Mouse (Mus musculus): ENCODE results near the gene Erich4. TPM values are rescaled to one million over a fixed set of nuclear protein-coding genes. Genes with fewer than 3 reads are reported as not detected.

Erich4 gene
- polyA plus RNA-seq (2015; fragmentation: Nextera tagmentation; extraction: Ambion mirVana), result not detected in 2 replicates

- H3K9me3 ChIP-seq, result no peaks in the 10 kb centered on the region
- WGBS, result 84% methylated on average over 5 of the region's 5 CpGs
- ATAC-seq (ENCODE audit: low FRiP score, low read depth), result no peak
- peaks cover 7% of the 10 kb centered on the region for H3K4me1 ChIP-seq
- no peak within 1 kb of the TSS for H3K9ac ChIP-seq
- H3K4me2 ChIP-seq (replicated peaks), result no peak within 1 kb of the TSS
- no peaks in the 10 kb centered on the region for H3K27me3 ChIP-seq
- no peak within 1 kb of the TSS for H3K27ac ChIP-seq
- H3K4me3 ChIP-seq, result no peak within 1 kb of the TSS
- no peaks in the 10 kb centered on the region for H3K36me3 ChIP-seq
Observed at GRCm38 (mm10) chr7:25615706-25616011, at the start of gene Erich4. TSS of gene Erich4 (minus strand) at chr7:25615892.

GRCm38 (mm10) chr7:25658657-25659472 lies 43.2 kb upstream of the Erich4 start, which contains the start of the genes Bckdha and Exosc5:
TSS of gene Bckdha (minus strand) at chr7:25658981.
TSS of gene Exosc5 (plus strand) at chr7:25659164.
- ATAC-seq (ENCODE audit: low FRiP score, low read depth), result peak; percentile 99
- peak within 1 kb of the TSS; percentile 64 for H3K4me3 ChIP-seq
- no peaks in the 10 kb centered on the region for H3K27me3 ChIP-seq
- H3K4me1 ChIP-seq, result peaks cover 18% of the 10 kb centered on the region
- H3K9me3 ChIP-seq, result no peaks in the 10 kb centered on the region
- H3K9ac ChIP-seq, result peak within 1 kb of the TSS; percentile 73
- under 1% methylated on average over 50 of the region's 50 CpGs for WGBS
- H3K27ac ChIP-seq, result peak within 1 kb of the TSS; percentile 22; the same call in 1 of the 2 replicates
- H3K36me3 ChIP-seq, result peaks cover 19% of the 10 kb centered on the region
- H3K4me2 ChIP-seq (replicated peaks), result peak within 1 kb of the TSS; percentile 91

DNA sequence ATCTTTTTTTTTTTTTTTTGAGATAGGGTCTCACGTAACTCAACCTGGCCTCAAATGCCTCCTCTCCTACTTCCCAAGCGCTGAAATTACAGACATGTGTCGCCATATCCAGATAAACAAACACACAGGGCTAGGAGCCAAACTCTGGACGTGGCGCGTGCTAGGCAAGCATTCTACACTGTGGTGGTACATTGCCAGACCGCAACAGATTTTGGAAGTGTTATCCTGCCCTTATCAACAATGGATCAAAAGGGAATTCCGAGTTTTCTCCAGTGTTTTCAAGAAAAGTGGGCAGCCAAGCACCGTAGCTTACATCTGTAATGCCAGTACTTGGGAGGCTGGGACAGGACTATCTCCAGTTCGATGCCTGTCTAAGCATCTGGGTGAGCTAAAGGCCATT lies 42.1 kb upstream of the Erich4 start:
- H3K9me3 ChIP-seq, result no peaks in the 10 kb centered on the region
- H3K4me2 ChIP-seq (replicated peaks), result peak overlapping the region; percentile 91
- peaks cover 9% of the 10 kb centered on the region for H3K36me3 ChIP-seq
- ATAC-seq (ENCODE audit: low FRiP score, low read depth), result no peak
- H3K27me3 ChIP-seq, result no peaks in the 10 kb centered on the region
- H3K27ac ChIP-seq, result no peak overlapping the region
- H3K9ac ChIP-seq, result peak overlapping the region; percentile 73
- 36% methylated on average over 10 of the region's 10 CpGs for WGBS
- H3K4me1 ChIP-seq, result peaks cover 18% of the 10 kb centered on the region
- peak overlapping the region; percentile 64 for H3K4me3 ChIP-seq

- Histone ChIP-seq H3K9ac (no peak overlapping the region), H3K4me2 (replicated peaks) (no peak overlapping the region), H3K4me1 (peaks cover 18% of the 10 kb centered on the region), H3K4me3 (no peak overlapping the region), H3K27me3 (no peaks in the 10 kb centered on the region), H3K27ac (no peak overlapping the region), H3K9me3 (no peaks in the 10 kb centered on the region), H3K36me3 (no peaks in the 10 kb centered on the region; the same call in 1 of the 2 replicates)
- ATAC-seq (ENCODE audit: low FRiP score, low read depth), result no peak
- WGBS, result 73% methylated on average over 11 of the region's 11 CpGs
Observed at GRCm38 (mm10) chr7:25655601-25656428, 40.1 kb upstream of the Erich4 start.

DNA sequence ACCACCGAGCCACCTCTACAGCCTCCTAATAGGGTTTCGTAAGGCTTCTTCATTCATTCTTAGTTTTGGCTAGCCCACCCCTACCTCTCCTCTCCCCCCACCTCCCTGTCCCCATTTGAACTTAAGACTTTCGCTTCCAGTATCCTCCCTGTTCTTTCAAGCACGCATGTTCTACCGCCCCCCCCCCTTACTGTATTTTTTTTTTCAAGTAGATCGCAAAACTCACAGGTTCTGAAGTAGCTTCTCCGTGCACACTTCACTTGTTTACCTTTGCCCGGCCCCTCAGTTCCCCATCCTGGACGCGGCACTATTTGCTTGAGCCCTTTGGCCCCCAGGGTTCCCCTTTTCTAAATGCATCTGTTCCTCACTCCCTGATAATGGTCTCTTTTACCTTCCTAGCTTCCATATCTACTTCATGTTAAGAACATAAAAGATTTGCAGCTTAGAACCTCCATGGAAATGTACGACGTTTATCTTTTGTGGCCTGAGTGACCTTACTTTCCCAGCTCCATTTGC lies 36.6 kb upstream of the Erich4 start:
- H3K4me3 ChIP-seq, result no peak overlapping the region
- H3K27me3 ChIP-seq, result no peaks in the 10 kb centered on the region
- 90% methylated on average over 12 of the region's 12 CpGs for WGBS

GRCm38 (mm10) chr7:25651281-25651680 lies 35.6 kb upstream of the Erich4 start:
- H3K9me3 ChIP-seq, result no peaks in the 10 kb centered on the region
- WGBS, result 90% methylated on average over 8 of the region's 8 CpGs

More for the DNA sequence above, 36.6 kb upstream of the Erich4 start:
- Histone ChIP-seq H3K9me3 (no peaks in the 10 kb centered on the region), H3K27ac (no peak overlapping the region), H3K4me2 (replicated peaks) (no peak overlapping the region), H3K9ac (no peak overlapping the region), H3K36me3 (no peaks in the 10 kb centered on the region; the same call in 1 of the 2 replicates), H3K4me1 (peaks cover 3% of the 10 kb centered on the region)
- no peak for ATAC-seq (ENCODE audit: low FRiP score, low read depth)

DNA sequence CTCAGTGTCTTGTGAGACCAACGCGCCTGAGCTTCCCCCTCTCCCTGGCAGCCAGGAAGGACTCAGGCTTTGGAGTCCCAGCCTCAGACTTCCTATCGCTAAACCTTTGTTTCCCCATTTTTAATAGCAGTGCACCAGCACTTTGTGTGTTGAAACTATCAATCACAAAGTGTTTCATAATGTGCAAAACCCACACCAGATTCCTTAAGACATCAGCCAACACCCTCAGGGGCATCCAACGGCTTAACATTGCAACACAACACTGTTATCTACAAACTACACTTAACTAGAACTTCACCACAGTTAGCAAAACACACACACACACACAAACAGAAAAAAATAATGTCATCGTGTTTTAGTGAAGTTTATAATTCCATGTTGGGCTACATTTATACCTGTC lies 34.1 kb upstream of the Erich4 start:
- H3K36me3 ChIP-seq, result peaks cover 7% of the 10 kb centered on the region; the same call in 1 of the 2 replicates
- no peak for ATAC-seq (ENCODE audit: low FRiP score, low read depth)
- H3K27me3 ChIP-seq, result no peaks in the 10 kb centered on the region
- no peak overlapping the region for H3K4me2 ChIP-seq (replicated peaks)
- no peaks in the 10 kb centered on the region for H3K9me3 ChIP-seq
- no peak overlapping the region for H3K4me3 ChIP-seq
- 83% methylated on average over 5 of the region's 5 CpGs for WGBS
- no peak overlapping the region for H3K27ac ChIP-seq
- no peaks in the 10 kb centered on the region for H3K4me1 ChIP-seq
- H3K9ac ChIP-seq, result no peak overlapping the region

More at GRCm38 (mm10) chr7:25651281-25651680, 35.6 kb upstream of the Erich4 start:
- no peak for ATAC-seq (ENCODE audit: low FRiP score, low read depth)
- Histone ChIP-seq H3K27ac (no peak overlapping the region), H3K27me3 (no peaks in the 10 kb centered on the region), H3K4me3 (no peak overlapping the region), H3K9ac (no peak overlapping the region), H3K4me2 (replicated peaks) (no peak overlapping the region), H3K36me3 (no peaks in the 10 kb centered on the region; the same call in 1 of the 2 replicates), H3K4me1 (no peaks in the 10 kb centered on the region)

DNA sequence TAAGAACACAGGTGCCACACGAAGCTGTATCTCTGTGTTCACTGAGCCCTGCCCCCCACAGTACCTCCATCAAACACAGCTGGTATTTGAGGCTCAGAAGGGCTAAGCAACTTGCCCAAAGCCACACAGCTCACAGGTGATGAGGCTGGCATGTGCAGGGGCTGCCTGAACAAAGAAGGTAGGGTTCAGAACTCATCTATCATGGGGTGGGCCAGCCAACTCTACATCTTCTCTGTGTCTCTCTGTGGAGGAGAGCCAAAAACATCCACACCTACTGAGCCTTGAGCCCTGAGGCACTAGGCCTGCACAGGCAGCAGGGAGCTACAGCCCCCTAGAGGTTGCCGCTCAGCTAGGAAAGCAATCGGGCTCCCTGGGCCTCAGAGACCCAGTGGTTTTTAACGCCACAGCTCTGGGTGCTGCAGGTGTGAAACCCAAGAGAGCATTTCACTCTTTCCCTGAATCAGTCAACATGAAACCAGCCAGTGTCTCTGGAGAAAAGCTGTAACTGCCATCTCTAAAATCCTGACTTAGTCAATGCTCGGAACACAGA lies 32.0 kb upstream of the Erich4 start:
- Histone ChIP-seq H3K4me1 (no peaks in the 10 kb centered on the region), H3K27me3 (no peaks in the 10 kb centered on the region), H3K9me3 (no peaks in the 10 kb centered on the region), H3K4me3 (no peak overlapping the region), H3K4me2 (replicated peaks) (no peak overlapping the region), H3K9ac (no peak overlapping the region), H3K36me3 (peaks cover 8% of the 10 kb centered on the region; the same call in 1 of the 2 replicates), H3K27ac (no peak overlapping the region)
- ATAC-seq (ENCODE audit: low FRiP score, low read depth), result no peak
- WGBS, result 51% methylated on average over 5 of the region's 5 CpGs

- H3K36me3 ChIP-seq, result peaks cover 25% of the 10 kb centered on the region
- no peaks in the 10 kb centered on the region for H3K4me1 ChIP-seq
- no peak overlapping the region for H3K4me3 ChIP-seq
- no peaks in the 10 kb centered on the region for H3K9me3 ChIP-seq
- H3K27ac ChIP-seq, result no peak overlapping the region
- H3K9ac ChIP-seq, result no peak overlapping the region
- H3K4me2 ChIP-seq (replicated peaks), result no peak overlapping the region
- ATAC-seq (ENCODE audit: low FRiP score, low read depth), result no peak
- WGBS, result 70% methylated on average over 14 of the region's 14 CpGs
- no peaks in the 10 kb centered on the region for H3K27me3 ChIP-seq
Observed at GRCm38 (mm10) chr7:25645074-25645473, 29.4 kb upstream of the Erich4 start.

- WGBS, result 77% methylated on average over 4 of the region's 4 CpGs
- H3K27ac ChIP-seq, result no peak overlapping the region
- no peak overlapping the region for H3K4me3 ChIP-seq
- H3K27me3 ChIP-seq, result no peaks in the 10 kb centered on the region
- no peaks in the 10 kb centered on the region for H3K4me1 ChIP-seq
- no peaks in the 10 kb centered on the region for H3K9me3 ChIP-seq
- H3K4me2 ChIP-seq (replicated peaks), result no peak overlapping the region
- no peak for ATAC-seq (ENCODE audit: low FRiP score, low read depth)
- peaks cover 26% of the 10 kb centered on the region for H3K36me3 ChIP-seq
- H3K9ac ChIP-seq, result no peak overlapping the region
Observed at GRCm38 (mm10) chr7:25644631-25645030, 28.9 kb upstream of the Erich4 start.

- no peaks in the 10 kb centered on the region for H3K9me3 ChIP-seq
- H3K4me2 ChIP-seq (replicated peaks), result no peak overlapping the region
- no peak overlapping the region for H3K4me3 ChIP-seq
- no peaks in the 10 kb centered on the region for H3K4me1 ChIP-seq
- no peak overlapping the region for H3K27ac ChIP-seq
- no peak for ATAC-seq (ENCODE audit: low FRiP score, low read depth)
- no peaks in the 10 kb centered on the region for H3K27me3 ChIP-seq
- H3K36me3 ChIP-seq, result peaks cover 29% of the 10 kb centered on the region
- no peak overlapping the region for H3K9ac ChIP-seq
- 84% methylated on average over 10 of the region's 10 CpGs for WGBS
Observed at GRCm38 (mm10) chr7:25644136-25644535, 28.4 kb upstream of the Erich4 start.

DNA sequence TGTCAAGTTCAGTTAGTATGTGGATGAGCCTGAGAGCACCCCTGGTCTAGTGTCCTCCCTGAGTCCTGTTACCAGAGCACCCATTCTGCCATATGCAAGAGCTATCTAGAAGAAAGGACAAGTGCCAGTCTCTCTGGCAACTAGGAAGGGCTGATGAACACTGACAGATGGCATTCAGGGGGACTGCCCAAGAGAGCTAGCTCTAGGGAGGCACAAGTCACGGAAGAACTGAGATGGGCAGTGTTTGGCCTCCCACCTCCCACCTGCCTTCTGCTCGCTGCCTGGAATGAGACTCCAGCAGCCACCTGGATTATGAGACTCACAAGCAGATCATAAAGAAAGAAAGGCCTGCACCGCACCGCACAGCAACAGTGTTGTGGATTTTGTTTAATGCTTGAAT lies 24.1 kb upstream of the Erich4 start:
- H3K9ac ChIP-seq, result no peak overlapping the region
- no peaks in the 10 kb centered on the region for H3K9me3 ChIP-seq
- no peak overlapping the region for H3K27ac ChIP-seq
- ATAC-seq (ENCODE audit: low FRiP score, low read depth), result no peak
- peaks cover 61% of the 10 kb centered on the region for H3K36me3 ChIP-seq
- no peaks in the 10 kb centered on the region for H3K27me3 ChIP-seq
- WGBS, result 94% methylated on average over 4 of the region's 4 CpGs
- H3K4me1 ChIP-seq, result no peaks in the 10 kb centered on the region
- no peak overlapping the region for H3K4me3 ChIP-seq
- no peak overlapping the region for H3K4me2 ChIP-seq (replicated peaks)

Measured in limb, embryonic 13.5 days (tissue).